Mouse (Mus musculus): ENCODE data around the gene Rps15. TPM values are rescaled to one million over a fixed set of nuclear protein-coding genes. Genes with fewer than 3 reads are reported as not detected.

Rps15 gene
- polyA plus RNA-seq, 1 experiment from 2014 or later: 1,071 TPM

DNA sequence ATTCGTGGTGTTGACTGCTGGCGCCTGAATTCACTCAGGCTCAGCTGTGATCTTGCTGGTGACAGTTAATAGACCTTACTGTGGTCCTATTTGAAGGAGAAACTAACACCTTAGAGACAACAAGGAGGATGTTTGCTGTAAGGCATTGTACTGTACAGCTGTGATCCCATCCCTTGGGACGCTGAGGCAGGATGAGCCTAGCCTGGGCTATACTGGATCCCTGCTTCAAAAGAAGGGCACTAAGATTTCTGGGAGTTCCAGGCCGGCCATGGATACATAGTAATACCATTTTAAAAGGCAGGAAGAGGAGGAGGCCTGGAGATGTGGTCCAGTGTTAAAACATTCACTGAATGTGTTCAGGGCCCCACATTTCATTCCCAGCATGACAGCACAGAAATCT is 41.7 kb upstream of the Rps15 start:
- Histone ChIP-seq H3K4me1 (ENCODE audit: control insufficient read depth, insufficient read depth, low read length) (peaks cover 5% of the 10 kb centered on the region), H3K9me3 (ENCODE audit: control insufficient read depth, low read length) (no peaks in the 10 kb centered on the region), H3K27me3 (ENCODE audit: control insufficient read depth, insufficient read depth, low read length) (no peaks in the 10 kb centered on the region), H3K36me3 (ENCODE audit: control insufficient read depth, insufficient read depth, low read length) (peaks cover 13% of the 10 kb centered on the region), H3K27ac (replicated peaks; ENCODE audit: low read depth, low read length) (no peak overlapping the region), H3K4me3 (ENCODE audit: low read depth, low read length) (no peak overlapping the region), H3K9ac (ENCODE audit: low read length) (no peak overlapping the region), H3K4me2 (ENCODE audit: low read depth, severe bottlenecking) (peak overlapping the region; percentile 66; the same call in 1 of the 2 replicates)
- 86% methylated on average over 4 of the region's 4 CpGs for WGBS
- ATAC-seq (ENCODE audit: insufficient number of reproducible peaks, low FRiP score, low TSS enrichment, low read depth): no peak
- no peak for DNase-seq (ENCODE audit: low spot score)

DNA sequence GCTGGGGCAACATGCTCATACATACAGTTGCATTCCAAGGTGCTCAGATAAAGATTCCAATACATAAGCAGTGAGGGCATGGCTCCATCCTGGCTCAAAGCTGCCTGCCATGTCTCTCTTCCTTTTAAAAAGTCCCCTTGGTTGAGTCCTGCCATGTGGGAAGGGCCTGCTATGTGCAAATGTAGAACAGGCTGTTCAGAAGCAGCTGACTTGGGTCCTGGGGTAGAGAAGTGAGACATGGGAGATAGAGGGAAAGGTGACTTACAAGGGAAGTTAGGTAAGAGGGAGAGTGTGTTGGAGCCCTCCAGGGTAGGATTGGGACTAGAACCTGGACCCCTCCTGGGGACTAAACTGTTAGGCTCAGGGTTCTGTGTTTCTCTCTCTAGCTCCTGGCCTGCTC is 40.2 kb upstream of the Rps15 start:
- H3K4me3 ChIP-seq (ENCODE audit: low read depth, low read length): no peak overlapping the region
- no peaks in the 10 kb centered on the region for H3K27me3 ChIP-seq (ENCODE audit: control insufficient read depth, insufficient read depth, low read length)
- peaks cover 5% of the 10 kb centered on the region for H3K4me1 ChIP-seq (ENCODE audit: control insufficient read depth, insufficient read depth, low read length)
- no peak for ATAC-seq (ENCODE audit: insufficient number of reproducible peaks, low FRiP score, low TSS enrichment, low read depth)
- H3K27ac ChIP-seq (replicated peaks; ENCODE audit: low read depth, low read length): no peak overlapping the region
- peaks cover 22% of the 10 kb centered on the region for H3K36me3 ChIP-seq (ENCODE audit: control insufficient read depth, insufficient read depth, low read length)
- DNase-seq (ENCODE audit: low spot score): no peak
- H3K9ac ChIP-seq (ENCODE audit: low read length): no peak overlapping the region
- H3K4me2 ChIP-seq (ENCODE audit: low read depth, severe bottlenecking): no peak overlapping the region
- no peaks in the 10 kb centered on the region for H3K9me3 ChIP-seq (ENCODE audit: control insufficient read depth, low read length)

DNA sequence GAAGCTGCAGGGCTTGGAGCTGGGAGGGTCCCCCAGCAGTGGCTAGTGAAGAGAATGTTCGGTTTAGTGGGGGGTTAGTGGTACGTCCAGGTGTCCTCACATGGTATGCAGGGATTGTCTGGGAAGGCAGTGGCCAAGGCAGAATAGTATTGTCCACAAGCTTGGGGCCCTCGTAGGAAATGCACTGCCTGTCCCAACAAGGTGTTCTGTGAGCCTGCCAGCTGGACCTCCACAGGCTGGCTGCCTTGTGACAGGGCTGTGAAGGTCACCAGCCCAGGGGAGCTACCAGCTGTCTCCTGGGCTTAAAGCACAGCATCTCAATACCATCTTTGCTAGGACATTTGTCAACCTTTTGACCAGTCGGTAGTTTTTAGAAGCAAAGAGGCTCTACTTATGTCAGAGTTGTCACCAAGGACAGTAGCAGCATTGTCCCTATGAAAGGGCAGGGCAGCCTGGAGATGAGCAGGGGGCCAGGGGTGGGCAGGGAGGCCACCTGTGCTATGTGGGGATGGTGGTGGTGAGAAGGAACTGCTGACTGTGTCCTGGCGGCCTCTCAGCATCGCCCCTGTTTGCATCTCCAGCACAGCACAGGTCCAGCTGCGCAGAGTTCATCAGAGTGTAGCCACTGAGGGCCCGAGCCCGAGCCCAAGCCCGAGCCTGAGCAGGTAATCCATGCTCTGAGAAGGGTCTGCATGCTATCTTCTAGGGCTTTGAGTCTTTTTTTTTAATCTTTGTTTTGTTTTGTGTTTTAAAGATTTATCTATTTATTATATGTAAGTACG is 39.6 kb upstream of the Rps15 start:
- Histone ChIP-seq H3K9ac (ENCODE audit: low read length) (no peak overlapping the region), H3K36me3 (ENCODE audit: control insufficient read depth, insufficient read depth, low read length) (peaks cover 26% of the 10 kb centered on the region), H3K9me3 (ENCODE audit: control insufficient read depth, low read length) (no peaks in the 10 kb centered on the region), H3K4me3 (ENCODE audit: low read depth, low read length) (no peak overlapping the region), H3K27me3 (ENCODE audit: control insufficient read depth, insufficient read depth, low read length) (no peaks in the 10 kb centered on the region), H3K4me2 (ENCODE audit: low read depth, severe bottlenecking) (no peak overlapping the region), H3K27ac (replicated peaks; ENCODE audit: low read depth, low read length) (no peak overlapping the region), H3K4me1 (ENCODE audit: control insufficient read depth, insufficient read depth, low read length) (peaks cover 5% of the 10 kb centered on the region)
- WGBS: 95% methylated on average over 11 of the region's 11 CpGs
- ATAC-seq (ENCODE audit: insufficient number of reproducible peaks, low FRiP score, low TSS enrichment, low read depth) (no peak), DNase-seq (ENCODE audit: low spot score) (no peak)

DNA sequence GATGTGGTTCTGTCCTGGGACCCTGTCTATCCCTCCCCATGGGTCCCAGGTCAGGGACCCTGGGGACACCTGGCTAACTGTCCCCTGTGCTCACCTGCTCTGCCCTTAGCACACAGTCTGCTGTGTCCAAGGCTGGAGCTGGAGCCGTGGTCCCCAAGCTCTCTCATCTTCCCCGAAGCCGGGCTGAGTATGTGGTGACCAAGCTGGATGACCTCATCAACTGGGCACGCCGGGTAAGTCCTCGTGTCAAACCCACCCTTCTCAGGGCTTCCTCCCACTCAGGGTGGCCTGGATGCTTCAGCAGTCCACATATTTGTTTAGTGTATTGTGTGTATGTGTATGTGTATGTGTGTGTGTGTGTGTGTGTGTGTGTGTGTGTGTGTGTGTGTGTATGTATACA is 38.7 kb upstream of the Rps15 start:
- Histone ChIP-seq H3K27me3 (ENCODE audit: control insufficient read depth, insufficient read depth, low read length) (no peaks in the 10 kb centered on the region), H3K9ac (ENCODE audit: low read length) (no peak overlapping the region), H3K27ac (replicated peaks; ENCODE audit: low read depth, low read length) (no peak overlapping the region), H3K4me3 (ENCODE audit: low read depth, low read length) (no peak overlapping the region), H3K4me1 (ENCODE audit: control insufficient read depth, insufficient read depth, low read length) (peaks cover 5% of the 10 kb centered on the region), H3K4me2 (ENCODE audit: low read depth, severe bottlenecking) (no peak overlapping the region), H3K9me3 (ENCODE audit: control insufficient read depth, low read length) (no peaks in the 10 kb centered on the region), H3K36me3 (ENCODE audit: control insufficient read depth, insufficient read depth, low read length) (peaks cover 30% of the 10 kb centered on the region)
- ATAC-seq (ENCODE audit: insufficient number of reproducible peaks, low FRiP score, low TSS enrichment, low read depth) (no peak), DNase-seq (ENCODE audit: low spot score) (no peak)
- WGBS: 85% methylated on average over 6 of the region's 6 CpGs

DNA sequence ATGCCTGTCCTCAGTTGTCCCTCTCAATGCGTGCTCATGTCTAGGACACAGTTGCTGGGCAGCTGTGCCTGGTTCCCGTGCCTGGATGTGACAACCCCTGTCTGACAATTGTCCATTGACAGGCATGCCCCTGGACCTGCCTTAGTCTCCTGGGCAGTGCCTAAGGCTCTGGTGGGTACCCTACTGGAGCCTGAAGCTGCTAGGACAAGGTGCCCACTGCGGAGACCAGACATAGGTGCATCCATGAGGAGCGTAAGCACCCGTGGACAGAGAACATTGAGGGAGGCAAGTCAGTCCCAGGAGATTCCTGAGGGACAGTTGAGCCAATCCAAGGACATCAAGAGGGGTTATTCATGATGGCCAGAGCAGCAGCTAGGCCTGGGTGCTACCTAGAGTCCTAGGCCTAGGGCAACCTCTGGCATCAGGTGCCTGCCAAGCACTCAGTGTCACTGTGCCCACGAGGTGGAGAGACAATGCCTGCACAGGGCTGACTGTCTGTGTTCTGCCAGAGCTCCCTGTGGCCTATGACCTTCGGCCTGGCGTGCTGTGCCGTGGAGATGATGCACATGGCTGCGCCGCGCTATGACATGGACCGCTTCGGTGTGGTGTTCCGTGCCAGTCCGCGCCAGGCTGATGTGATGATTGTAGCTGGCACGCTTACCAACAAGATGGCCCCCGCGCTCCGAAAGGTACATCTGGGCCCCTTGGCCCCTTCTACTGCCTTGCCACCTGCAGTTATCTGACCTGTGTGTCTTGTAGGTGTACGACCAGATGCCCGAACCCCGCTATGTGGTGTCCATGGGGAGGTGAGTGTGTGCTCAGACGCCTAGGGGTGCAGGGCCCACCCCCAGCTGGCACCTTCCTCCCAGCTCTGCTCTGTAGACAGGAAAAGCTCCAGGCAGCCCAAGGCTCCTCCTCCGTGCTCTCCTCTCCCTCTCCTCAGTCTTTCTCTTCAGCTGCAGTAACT is 37.6 kb upstream of the Rps15 start:
- H3K36me3 ChIP-seq (ENCODE audit: control insufficient read depth, insufficient read depth, low read length): peaks cover 30% of the 10 kb centered on the region
- no peak overlapping the region for H3K4me2 ChIP-seq (ENCODE audit: low read depth, severe bottlenecking)
- peaks cover 8% of the 10 kb centered on the region for H3K4me1 ChIP-seq (ENCODE audit: control insufficient read depth, insufficient read depth, low read length)
- 96% methylated on average over 26 of the region's 26 CpGs for WGBS
- ATAC-seq (ENCODE audit: insufficient number of reproducible peaks, low FRiP score, low TSS enrichment, low read depth) (no peak), DNase-seq (ENCODE audit: low spot score) (no peak)
- no peak overlapping the region for H3K9ac ChIP-seq (ENCODE audit: low read length)
- no peak overlapping the region for H3K4me3 ChIP-seq (ENCODE audit: low read depth, low read length)
- H3K27ac ChIP-seq (replicated peaks; ENCODE audit: low read depth, low read length): no peak overlapping the region
- H3K9me3 ChIP-seq (ENCODE audit: control insufficient read depth, low read length): no peaks in the 10 kb centered on the region
- no peaks in the 10 kb centered on the region for H3K27me3 ChIP-seq (ENCODE audit: control insufficient read depth, insufficient read depth, low read length)

DNA sequence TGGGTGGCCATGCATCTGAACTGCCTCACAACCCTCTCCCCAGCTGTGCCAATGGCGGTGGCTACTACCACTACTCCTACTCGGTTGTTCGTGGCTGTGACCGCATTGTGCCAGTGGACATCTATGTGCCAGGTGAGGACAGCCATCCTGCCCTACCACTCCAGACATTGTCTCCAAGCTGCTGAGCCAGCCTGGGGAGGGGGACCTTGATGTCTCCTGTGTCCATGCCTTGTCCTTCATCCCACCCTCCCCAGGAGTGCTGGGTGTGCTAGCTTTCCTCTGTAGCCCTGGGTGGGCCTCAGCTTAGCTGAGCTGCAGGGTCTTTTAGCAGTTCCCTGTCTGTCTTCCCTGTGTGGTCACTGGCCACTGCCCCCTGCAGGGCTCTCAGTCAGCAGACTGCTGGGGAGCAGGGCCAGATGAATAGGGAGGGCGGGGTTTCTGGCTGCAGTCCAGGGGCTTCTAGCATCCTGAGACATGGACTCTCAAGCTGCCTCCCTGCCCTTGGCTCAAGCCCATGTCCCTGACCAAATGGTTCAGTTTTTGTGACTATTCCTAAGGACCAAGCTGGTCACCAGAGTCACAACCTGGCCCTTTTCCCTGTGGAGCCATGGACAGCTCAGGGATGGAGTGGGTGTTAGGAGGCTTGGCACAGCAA is 36.2 kb upstream of the Rps15 start:
- peaks cover 13% of the 10 kb centered on the region for H3K4me1 ChIP-seq (ENCODE audit: control insufficient read depth, insufficient read depth, low read length)
- no peak overlapping the region for H3K4me2 ChIP-seq (ENCODE audit: low read depth, severe bottlenecking)
- H3K4me3 ChIP-seq (ENCODE audit: low read depth, low read length): no peak overlapping the region
- WGBS: 93% methylated on average over 5 of the region's 5 CpGs
- no peaks in the 10 kb centered on the region for H3K9me3 ChIP-seq (ENCODE audit: control insufficient read depth, low read length)
- DNase-seq (ENCODE audit: low spot score): no peak
- no peak overlapping the region for H3K9ac ChIP-seq (ENCODE audit: low read length)
- no peak for ATAC-seq (ENCODE audit: insufficient number of reproducible peaks, low FRiP score, low TSS enrichment, low read depth)
- peaks cover 30% of the 10 kb centered on the region for H3K36me3 ChIP-seq (ENCODE audit: control insufficient read depth, insufficient read depth, low read length)
- H3K27ac ChIP-seq (replicated peaks; ENCODE audit: low read depth, low read length): no peak overlapping the region
- no peaks in the 10 kb centered on the region for H3K27me3 ChIP-seq (ENCODE audit: control insufficient read depth, insufficient read depth, low read length)

DNA sequence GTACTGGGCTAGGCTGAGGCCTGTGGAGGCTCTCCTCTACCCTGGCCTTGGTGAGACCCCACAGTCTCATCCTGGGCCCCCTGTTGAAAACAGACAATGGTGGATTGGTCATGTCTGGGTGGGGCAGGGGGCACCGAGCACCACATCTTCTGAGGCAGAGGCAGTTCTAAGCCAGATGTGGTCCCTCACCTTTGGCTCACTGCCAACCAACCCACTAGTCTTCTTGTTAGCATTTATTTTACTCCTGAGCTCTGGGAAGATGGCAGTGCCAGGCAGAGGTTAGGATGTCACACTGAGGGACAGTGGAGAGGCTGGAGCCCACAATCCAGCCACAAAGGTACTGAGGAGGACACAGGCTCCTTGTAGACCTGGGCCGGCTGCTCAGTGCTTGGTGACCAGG is 34.3 kb upstream of the Rps15 start:
- Histone ChIP-seq H3K4me1 (ENCODE audit: control insufficient read depth, insufficient read depth, low read length) (peaks cover 17% of the 10 kb centered on the region), H3K4me2 (ENCODE audit: low read depth, severe bottlenecking) (no peak overlapping the region), H3K4me3 (ENCODE audit: low read depth, low read length) (no peak overlapping the region), H3K9me3 (ENCODE audit: control insufficient read depth, low read length) (no peaks in the 10 kb centered on the region), H3K36me3 (ENCODE audit: control insufficient read depth, insufficient read depth, low read length) (peaks cover 30% of the 10 kb centered on the region), H3K27me3 (ENCODE audit: control insufficient read depth, insufficient read depth, low read length) (no peaks in the 10 kb centered on the region), H3K9ac (ENCODE audit: low read length) (no peak overlapping the region), H3K27ac (replicated peaks; ENCODE audit: low read depth, low read length) (no peak overlapping the region)
- ATAC-seq (ENCODE audit: insufficient number of reproducible peaks, low FRiP score, low TSS enrichment, low read depth): no peak
- 84% methylated on average over 2 of the region's 2 CpGs for WGBS
- DNase-seq (ENCODE audit: low spot score): no peak

DNA sequence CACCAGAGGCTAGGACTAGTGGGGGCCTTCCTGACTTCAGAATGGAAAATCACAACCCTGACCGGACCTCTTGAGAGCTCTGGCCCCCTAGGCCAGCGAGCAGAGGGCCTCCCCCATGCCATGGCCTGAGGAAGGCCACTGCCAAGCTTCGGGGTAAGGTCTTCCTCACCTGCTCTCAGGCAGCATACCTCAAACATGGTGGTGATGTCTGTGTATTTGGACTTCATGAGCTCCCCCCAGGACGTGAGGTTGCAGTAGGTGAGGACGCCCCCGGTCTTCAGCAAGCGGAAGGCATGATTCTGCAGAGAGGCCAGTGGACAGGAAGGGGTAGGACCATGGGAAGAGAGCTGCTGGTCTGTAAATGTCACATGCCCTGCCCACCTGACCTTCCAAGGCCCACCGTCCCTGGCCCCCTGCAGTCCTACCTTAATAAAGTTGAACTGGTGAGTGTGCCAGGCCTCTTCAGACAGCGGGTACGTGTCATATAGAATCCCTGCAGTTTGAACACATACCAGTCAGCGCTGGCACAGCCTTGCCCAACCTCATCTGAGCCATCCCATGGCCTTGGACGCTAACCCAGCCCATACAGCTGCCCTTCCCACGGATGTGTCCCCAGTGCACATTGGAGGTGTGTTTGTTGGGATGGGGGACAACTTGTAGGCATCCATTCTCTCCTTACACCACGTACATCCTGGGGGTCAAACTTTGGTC is 33.3 kb upstream of the Rps15 start:
- H3K9ac ChIP-seq (ENCODE audit: low read length): no peak overlapping the region
- no peak for ATAC-seq (ENCODE audit: insufficient number of reproducible peaks, low FRiP score, low TSS enrichment, low read depth)
- no peak overlapping the region for H3K27ac ChIP-seq (replicated peaks; ENCODE audit: low read depth, low read length)
- no peak overlapping the region for H3K4me3 ChIP-seq (ENCODE audit: low read depth, low read length)
- peaks cover 30% of the 10 kb centered on the region for H3K36me3 ChIP-seq (ENCODE audit: control insufficient read depth, insufficient read depth, low read length)
- WGBS: 91% methylated on average over 14 of the region's 14 CpGs
- peaks cover 17% of the 10 kb centered on the region for H3K4me1 ChIP-seq (ENCODE audit: control insufficient read depth, insufficient read depth, low read length)
- no peak overlapping the region for H3K4me2 ChIP-seq (ENCODE audit: low read depth, severe bottlenecking)
- no peaks in the 10 kb centered on the region for H3K9me3 ChIP-seq (ENCODE audit: control insufficient read depth, low read length)
- no peaks in the 10 kb centered on the region for H3K27me3 ChIP-seq (ENCODE audit: control insufficient read depth, insufficient read depth, low read length)
- DNase-seq (ENCODE audit: low spot score): no peak

All from limb, embryonic 11.5 days (tissue).